8 mouse cellular contexts compared by ENCODE assay signal in genomic region chr10:58446384-58447279, GRCm38 (mm10). TPM values are rescaled to one million over a fixed set of nuclear protein-coding genes. Genes with fewer than 3 reads are reported as not detected.
DNase-seq lines count a peak whose midpoint lies in the region; ATAC-seq and TF ChIP-seq lines count a peak whose summit lies in the region.

Gene Ranbp2, plus strand, starts transcription at chr10:58446920.

- no peaks in the 10 kb centered on the region for H3K9me3 ChIP-seq in hindbrain, embryonic 13.5 days

- CTCF ChIA-PET in Patski (lab: Charles Lee): no interaction called here

- in situ Hi-C loops in Patski (cut with MboI; ENCODE audit: low pct_unique_long_range_greater_than_20kb): no loop called here

- H3K4me1 ChIP-seq in hindbrain, embryonic 13.5 days (replicated peaks): peaks cover 16% of the 10 kb centered on the region

- WGBS in hindbrain, embryonic 13.5 days: under 1% methylated on average over 91 of the region's 91 CpGs

- H3K27ac ChIP-seq in hindbrain, embryonic 13.5 days: peak within 1 kb of the TSS; percentile 95

- POLR2A ChIA-PET in Patski (lab: Charles Lee): no interaction called here

- H3K4me2 ChIP-seq in hindbrain, embryonic 13.5 days: peak within 1 kb of the TSS; percentile 76

- DNase-seq in Patski (ENCODE audit: low read depth, low spot score): peak; percentile 82
- peak; percentile 99 for DNase-seq in cerebellum, postnatal 14 days
- DNase-seq in frontal cortex, postnatal 14 days (ENCODE audit: low spot score in 2 of 2): peak; percentile 97 to 98
- DNase-seq in layer of hippocampus, postnatal 25 days (ENCODE audit: extremely low spot score in 1 of 2, low spot score in 1 of 2): peak; percentile 93 to 96
- peak; percentile 98 for DNase-seq in lung, postnatal 25 days (ENCODE audit: low spot score)
- peak; percentile 98 for DNase-seq in retina, embryonic 14.5 days (ENCODE audit: low spot score)
- peak; percentile 98 for DNase-seq in thymus, postnatal 4 days

- no peaks in the 10 kb centered on the region for H3K27me3 ChIP-seq in Patski
- no peaks in the 10 kb centered on the region for H3K27me3 ChIP-seq in hindbrain, embryonic 13.5 days

- H3K36me3 ChIP-seq in hindbrain, embryonic 13.5 days: no peaks in the 10 kb centered on the region

- H3K4me3 ChIP-seq in hindbrain, embryonic 13.5 days: peak within 1 kb of the TSS; percentile 88

- ATAC-seq in Patski: peak; percentile 94
- ATAC-seq in hindbrain, embryonic 13.5 days (ENCODE audit: low FRiP score): peak; percentile 99

- peak within 1 kb of the TSS; percentile 93 for H3K9ac ChIP-seq in hindbrain, embryonic 13.5 days

- peak; percentile 32 for TF ChIP-seq CTCF in Patski (IDR thresholded peaks at IDR 0.05)

RNA-seq across cellular contexts. Expression of gene Ranbp2, which starts in this region (rescaled TPM):
- polyA plus RNA-seq in Patski (2021): 48.9 TPM
- polyA plus RNA-seq in hindbrain, embryonic 13.5 days (2015; fragmentation: Nextera tagmentation; extraction: Ambion mirVana): 20.5 and 20.6 TPM in 2 replicates
- total RNA-seq in layer of hippocampus, postnatal 25 days (2021): 10 to 100 TPM; 70.2 to 77.3 TPM

Comparison
In these comparisons a context has a peak if more than half of its experiments do, and no peak if none do; other contexts are left out.
1. Peak in every context shown above with its lines: DNase-seq, ATAC-seq, H3K4me3 ChIP-seq and H3K27ac ChIP-seq.